Mouse (Mus musculus): ENCODE data around the gene Sema3g. TPM values are rescaled to one million over a fixed set of nuclear protein-coding genes. Genes with fewer than 3 reads are reported as not detected.

Gene Sema3g
- polyA plus RNA-seq, 1 experiment from 2014 or later, result 0.51 TPM

DNA sequence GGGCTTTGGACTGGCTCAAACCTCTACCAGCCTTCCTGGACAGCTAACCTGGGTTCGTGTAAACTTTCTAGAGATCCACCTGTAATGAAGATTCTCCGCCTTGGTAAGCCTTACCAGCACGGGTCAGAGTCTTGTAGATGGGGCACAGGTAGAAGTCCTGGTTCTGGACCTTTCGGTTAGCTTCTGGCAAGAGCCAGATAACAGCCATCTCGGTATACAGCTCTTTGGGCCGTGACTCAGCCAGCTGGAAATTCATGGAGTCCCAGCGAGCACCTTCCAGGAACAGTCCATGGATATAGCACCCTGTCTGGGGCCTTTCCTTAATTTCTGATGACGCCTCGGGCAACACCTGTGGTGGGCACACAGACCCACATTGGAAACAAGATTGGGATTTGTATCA, 43.3 kb downstream of the Sema3g start:
- Histone ChIP-seq H3K9me3 (ENCODE audit: control insufficient read depth, low read length) (no peaks in the 10 kb centered on the region), H3K9ac (ENCODE audit: low read depth, low read length) (no peak overlapping the region), H3K4me1 (ENCODE audit: control insufficient read depth, insufficient read depth, low read length) (no peaks in the 10 kb centered on the region), H3K4me2 (ENCODE audit: low read depth, low read length) (no peak overlapping the region), H3K27ac (replicated peaks; ENCODE audit: low read depth, low read length) (no peak overlapping the region), H3K4me3 (ENCODE audit: low read depth, low read length) (no peak overlapping the region), H3K36me3 (ENCODE audit: control insufficient read depth, insufficient read depth, low read length) (peaks cover 75% of the 10 kb centered on the region), H3K27me3 (replicated peaks; ENCODE audit: control insufficient read depth, insufficient read depth, low read length) (no peaks in the 10 kb centered on the region)
- 95% methylated on average over 9 of the region's 9 CpGs for WGBS
- no peak for DNase-seq (ENCODE audit: low spot score)
- no peak for ATAC-seq (ENCODE audit: low read depth)

DNA sequence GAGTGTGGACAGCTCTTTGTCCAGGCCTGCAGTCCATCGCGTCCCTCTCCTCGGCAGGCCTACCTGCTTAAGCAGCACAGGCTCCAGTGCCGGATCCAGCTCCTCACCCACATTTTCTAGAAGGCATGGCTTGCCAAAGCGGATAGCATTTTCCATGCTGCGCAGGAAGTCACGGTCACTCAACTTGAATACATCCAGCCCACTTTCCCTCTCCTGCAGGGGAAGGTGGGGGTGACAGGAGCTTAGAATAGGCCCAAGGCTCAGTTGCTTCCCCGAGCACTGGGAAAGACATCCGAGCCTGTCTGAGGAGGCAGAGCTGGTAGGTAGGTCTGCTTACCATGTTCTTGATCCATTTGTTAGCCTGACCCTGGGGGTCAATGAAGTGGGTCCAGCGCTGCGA, 50.0 kb downstream of the Sema3g start:
- WGBS, result 85% methylated on average over 11 of the region's 11 CpGs
- H3K9ac ChIP-seq (ENCODE audit: low read depth, low read length), result no peak overlapping the region
- H3K4me2 ChIP-seq (ENCODE audit: low read depth, low read length), result no peak overlapping the region
- no peak overlapping the region for H3K4me3 ChIP-seq (ENCODE audit: low read depth, low read length)
- H3K27ac ChIP-seq (replicated peaks; ENCODE audit: low read depth, low read length), result no peak overlapping the region
- no peak for DNase-seq (ENCODE audit: low spot score)
- no peaks in the 10 kb centered on the region for H3K9me3 ChIP-seq (ENCODE audit: control insufficient read depth, low read length)
- no peaks in the 10 kb centered on the region for H3K27me3 ChIP-seq (replicated peaks; ENCODE audit: control insufficient read depth, insufficient read depth, low read length)
- no peak for ATAC-seq (ENCODE audit: low read depth)
- H3K4me1 ChIP-seq (ENCODE audit: control insufficient read depth, insufficient read depth, low read length), result peaks cover 14% of the 10 kb centered on the region
- peaks cover 8% of the 10 kb centered on the region for H3K36me3 ChIP-seq (ENCODE audit: control insufficient read depth, insufficient read depth, low read length)

DNA sequence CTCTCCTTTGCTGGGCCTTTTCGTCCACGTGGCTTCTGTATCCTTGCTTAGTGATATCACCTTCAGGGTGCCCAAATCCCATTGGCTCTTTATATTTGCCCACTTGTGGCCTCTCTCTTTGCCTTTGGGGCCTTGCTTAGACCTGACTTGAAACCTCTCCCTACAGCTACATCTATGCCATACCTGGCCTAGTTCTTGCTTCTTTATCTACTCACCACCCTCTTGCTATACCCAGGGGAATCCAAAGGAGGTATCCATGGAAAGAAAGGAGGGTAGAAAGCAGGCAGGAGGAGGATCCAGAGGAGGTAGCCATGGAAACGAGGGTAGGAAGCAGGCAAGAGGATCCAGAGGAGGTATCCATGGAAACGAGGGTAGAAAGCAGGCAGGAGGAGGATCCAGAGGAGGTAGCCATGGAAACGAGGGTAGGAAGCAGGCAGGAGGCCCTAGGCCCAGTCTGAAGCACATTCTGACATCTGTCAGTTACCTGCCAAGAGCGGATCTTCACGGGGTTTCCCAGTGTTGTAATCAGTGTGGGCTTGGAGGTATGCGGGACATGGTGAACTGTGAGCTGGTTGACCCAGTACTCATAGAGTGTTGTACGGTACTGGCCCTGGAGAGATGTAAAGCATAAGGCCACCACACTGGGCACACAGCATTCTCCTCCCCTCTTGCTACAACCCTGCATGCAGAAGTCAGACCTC, 50.8 kb downstream of the Sema3g start:
- peak overlapping the region; percentile 60 for H3K9ac ChIP-seq (ENCODE audit: low read depth, low read length)
- peak overlapping the region; percentile 33 for H3K4me3 ChIP-seq (ENCODE audit: low read depth, low read length)
- WGBS, result 67% methylated on average over 9 of the region's 9 CpGs
- ATAC-seq (ENCODE audit: low read depth) (peak; percentile 12; the same call in 1 of the 2 replicates), DNase-seq (ENCODE audit: low spot score) (no peak)
- H3K4me1 ChIP-seq (ENCODE audit: control insufficient read depth, insufficient read depth, low read length), result peaks cover 14% of the 10 kb centered on the region
- H3K27me3 ChIP-seq (replicated peaks; ENCODE audit: control insufficient read depth, insufficient read depth, low read length), result no peaks in the 10 kb centered on the region
- no peak overlapping the region for H3K27ac ChIP-seq (replicated peaks; ENCODE audit: low read depth, low read length)
- peak overlapping the region; percentile 61 for H3K4me2 ChIP-seq (ENCODE audit: low read depth, low read length)
- H3K9me3 ChIP-seq (ENCODE audit: control insufficient read depth, low read length), result no peaks in the 10 kb centered on the region
- 0 out of 2 replicates have a peak, but pooled peaks cover under 1% of the 10 kb centered on the region for H3K36me3 ChIP-seq (ENCODE audit: control insufficient read depth, insufficient read depth, low read length)

DNA sequence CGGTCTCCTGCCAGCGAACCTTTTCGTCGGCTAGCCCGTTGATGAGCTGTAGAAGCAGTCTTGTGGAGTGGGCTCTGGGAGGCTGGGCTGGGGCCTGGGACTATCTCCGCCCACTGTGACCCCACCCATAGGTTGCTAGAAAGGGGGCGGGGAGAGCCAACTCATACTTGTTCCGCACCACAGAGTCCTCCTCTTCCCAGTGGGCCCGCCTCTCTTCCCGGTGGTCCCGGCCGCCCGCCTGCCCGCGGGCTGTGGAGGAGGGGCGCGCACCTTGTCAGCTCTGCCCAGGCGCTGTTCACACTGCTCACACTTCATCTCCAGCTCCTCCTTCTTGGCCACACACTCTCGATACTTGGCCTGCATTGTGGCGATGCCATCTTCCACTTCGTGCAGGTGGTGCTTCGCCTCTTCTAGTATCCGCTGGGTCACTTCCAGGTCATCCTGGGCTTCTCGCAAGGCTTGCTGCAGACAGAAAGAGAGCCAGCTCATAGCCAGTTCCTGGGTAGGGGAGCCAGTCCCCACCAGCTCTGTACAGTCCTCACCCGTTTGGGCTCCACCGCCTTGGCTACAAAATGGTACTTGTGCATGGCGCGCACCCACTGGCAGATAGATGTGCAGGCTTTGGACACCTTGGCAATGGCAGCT, 51.9 kb downstream of the Sema3g start:
- 15% methylated on average over 27 of the region's 28 CpGs for WGBS
- DNase-seq (ENCODE audit: low spot score) (peak; percentile 93), ATAC-seq (ENCODE audit: low read depth) (peak; percentile 92)

DNA sequence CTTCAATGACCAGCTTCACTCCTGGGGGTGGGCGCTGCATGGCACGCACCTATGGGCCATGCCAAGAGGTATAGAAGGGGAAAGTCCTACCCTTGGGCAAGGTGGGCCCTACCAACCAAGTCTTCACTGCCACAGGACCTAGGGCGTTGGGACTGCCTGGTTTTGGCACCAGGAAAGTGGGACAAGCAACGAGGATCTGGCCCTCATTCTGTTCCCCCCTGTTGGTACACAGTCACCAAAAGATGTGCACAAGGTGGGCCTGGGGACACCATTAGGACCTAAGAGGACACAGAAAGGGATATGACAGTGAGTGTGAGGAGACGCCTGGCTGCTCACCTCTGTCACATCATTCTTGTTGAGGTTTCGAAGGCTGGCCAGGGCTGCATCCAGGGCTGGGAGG, 53.5 kb downstream of the Sema3g start:
- 88% methylated on average over 6 of the region's 6 CpGs for WGBS
- no peak for ATAC-seq (ENCODE audit: low read depth)
- no peak for DNase-seq (ENCODE audit: low spot score)
- no peaks in the 10 kb centered on the region for H3K9me3 ChIP-seq (ENCODE audit: control insufficient read depth, low read length)
- H3K36me3 ChIP-seq (ENCODE audit: control insufficient read depth, insufficient read depth, low read length), result no peaks in the 10 kb centered on the region
- no peak overlapping the region for H3K4me2 ChIP-seq (ENCODE audit: low read depth, low read length)
- H3K4me3 ChIP-seq (ENCODE audit: low read depth, low read length), result no peak overlapping the region
- no peak overlapping the region for H3K27ac ChIP-seq (replicated peaks; ENCODE audit: low read depth, low read length)
- H3K27me3 ChIP-seq (replicated peaks; ENCODE audit: control insufficient read depth, insufficient read depth, low read length), result no peaks in the 10 kb centered on the region
- peaks cover 14% of the 10 kb centered on the region for H3K4me1 ChIP-seq (ENCODE audit: control insufficient read depth, insufficient read depth, low read length)
- H3K9ac ChIP-seq (ENCODE audit: low read depth, low read length), result no peak overlapping the region

More for the DNA sequence above, 51.9 kb downstream of the Sema3g start:
- Histone ChIP-seq H3K4me2 (ENCODE audit: low read depth, low read length) (peak overlapping the region; percentile 61), H3K9ac (ENCODE audit: low read depth, low read length) (peak overlapping the region; percentile 60), H3K4me3 (ENCODE audit: low read depth, low read length) (peak overlapping the region; percentile 33), H3K9me3 (ENCODE audit: control insufficient read depth, low read length) (no peaks in the 10 kb centered on the region), H3K27ac (replicated peaks; ENCODE audit: low read depth, low read length) (peak overlapping the region; percentile 42), H3K4me1 (ENCODE audit: control insufficient read depth, insufficient read depth, low read length) (peaks cover 14% of the 10 kb centered on the region), H3K36me3 (ENCODE audit: control insufficient read depth, insufficient read depth, low read length) (no peaks in the 10 kb centered on the region), H3K27me3 (replicated peaks; ENCODE audit: control insufficient read depth, insufficient read depth, low read length) (no peaks in the 10 kb centered on the region)

DNA sequence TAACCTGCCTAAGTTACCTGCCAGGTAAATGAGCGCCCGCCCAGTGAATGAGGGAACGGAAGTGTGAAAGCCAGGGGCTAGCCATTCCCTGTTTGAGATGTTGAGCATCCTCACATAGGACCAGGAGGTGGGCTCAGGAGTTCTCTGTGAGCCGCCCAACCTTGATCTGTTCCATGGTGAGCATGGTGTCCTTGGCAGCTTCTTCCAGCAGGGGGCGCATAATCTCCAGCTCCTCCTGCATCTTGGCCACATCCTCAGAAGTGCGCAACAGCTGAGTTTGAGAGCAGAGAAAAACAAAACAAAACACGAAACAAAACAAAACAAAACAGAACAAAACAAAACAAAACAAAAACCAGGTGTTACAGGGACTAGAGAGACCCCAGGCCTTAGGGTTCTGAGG, 54.5 kb downstream of the Sema3g start:
- WGBS, result 26% methylated on average over 7 of the region's 7 CpGs
- H3K36me3 ChIP-seq (ENCODE audit: control insufficient read depth, insufficient read depth, low read length), result no peaks in the 10 kb centered on the region
- no peaks in the 10 kb centered on the region for H3K9me3 ChIP-seq (ENCODE audit: control insufficient read depth, low read length)
- DNase-seq (ENCODE audit: low spot score) (peak; percentile 80), ATAC-seq (ENCODE audit: low read depth) (no peak)
- H3K9ac ChIP-seq (ENCODE audit: low read depth, low read length), result no peak overlapping the region
- H3K4me3 ChIP-seq (ENCODE audit: low read depth, low read length), result no peak overlapping the region
- H3K4me2 ChIP-seq (ENCODE audit: low read depth, low read length), result no peak overlapping the region
- H3K27ac ChIP-seq (replicated peaks; ENCODE audit: low read depth, low read length), result no peak overlapping the region
- no peaks in the 10 kb centered on the region for H3K27me3 ChIP-seq (replicated peaks; ENCODE audit: control insufficient read depth, insufficient read depth, low read length)
- H3K4me1 ChIP-seq (ENCODE audit: control insufficient read depth, insufficient read depth, low read length), result peaks cover 14% of the 10 kb centered on the region

Other genes starting within 250 kb of the Sema3g start
- 74.2 and 76.1 TPM in 2 replicates for gene Glt8d1, start 216.5 kb upstream of the Sema3g start, polyA plus RNA-seq (2014; fragmentation: Nextera tagmentation; extraction: Ambion mirVana)
- gene Spcs1, start 216.2 kb upstream of the Sema3g start, polyA plus RNA-seq (2014; fragmentation: Nextera tagmentation; extraction: Ambion mirVana), result 455 and 472 TPM in 2 replicates
- 84.6 and 96.5 TPM in 2 replicates for gene Pbrm1, start 198.7 kb upstream of the Sema3g start, polyA plus RNA-seq (2014; fragmentation: Nextera tagmentation; extraction: Ambion mirVana)
- gene Gnl3, start 198.7 kb upstream of the Sema3g start, polyA plus RNA-seq (2014; fragmentation: Nextera tagmentation; extraction: Ambion mirVana), result 107 and 109 TPM in 2 replicates
- gene Smim4, start 88.9 kb upstream of the Sema3g start, polyA plus RNA-seq (2014; fragmentation: Nextera tagmentation; extraction: Ambion mirVana), result 62.3 and 64.8 TPM in 2 replicates
- 362 and 371 TPM in 2 replicates for gene Nt5dc2, start 86.8 kb upstream of the Sema3g start, polyA plus RNA-seq (2014; fragmentation: Nextera tagmentation; extraction: Ambion mirVana)
- gene Stab1, start 49.2 kb upstream of the Sema3g start, polyA plus RNA-seq (2014; fragmentation: Nextera tagmentation; extraction: Ambion mirVana), result 69.4 and 76.1 TPM in 2 replicates
- gene Tnnc1, start 9.5 kb upstream of the Sema3g start, polyA plus RNA-seq (2014; fragmentation: Nextera tagmentation; extraction: Ambion mirVana), result 546 and 580 TPM in 2 replicates
- gene Nisch, start 914 bp upstream of the Sema3g start, polyA plus RNA-seq (2014; fragmentation: Nextera tagmentation; extraction: Ambion mirVana), result 296 and 339 TPM in 2 replicates
- gene Phf7, start 33.5 kb downstream of the Sema3g start, polyA plus RNA-seq (2014; fragmentation: Nextera tagmentation; extraction: Ambion mirVana), result 10.0 and 12.8 TPM in 2 replicates
- 60.7 and 69.6 TPM in 2 replicates for gene Bap1, start 33.6 kb downstream of the Sema3g start, polyA plus RNA-seq (2014; fragmentation: Nextera tagmentation; extraction: Ambion mirVana)
- 5.9 and 7.6 TPM in 2 replicates for gene Dnah1, start 106.0 kb downstream of the Sema3g start, polyA plus RNA-seq (2014; fragmentation: Nextera tagmentation; extraction: Ambion mirVana)
- 43.8 and 47.4 TPM in 2 replicates for gene Capn7, start 118.8 kb downstream of the Sema3g start, polyA plus RNA-seq (2014; fragmentation: Nextera tagmentation; extraction: Ambion mirVana)
- gene Sh3bp5, start 218.2 kb downstream of the Sema3g start, polyA plus RNA-seq (2014; fragmentation: Nextera tagmentation; extraction: Ambion mirVana), result 19.7 and 24.1 TPM in 2 replicates